Mouse (Mus musculus) left cerebral cortex, adult 9 months (tissue): ENCODE measurements around the gene St6gal2.

ENCODE experiments used
- DNase-seq, 2 experiments: peaks; one replicate each; pipeline ENCODE4 v3.0.0; 2022; ENCODE audit warnings: low spot score in 2 of 2

Gene St6gal2

GRCm38 (mm10) chr17:55445250-55446184, at the start of gene St6gal2:
TSS of gene St6gal2 (plus strand) at chr17:55445382.
- DNase-seq = peak; percentile 36 to 71

GRCm38 (mm10) chr17:55406043-55406442, 39.1 kb upstream of the St6gal2 start:
- peak in 1 of 2 experiments; percentile 13 for DNase-seq

- DNase-seq = no peak
Measured at GRCm38 (mm10) chr17:55416519-55416918, 28.7 kb upstream of the St6gal2 start.

DNA sequence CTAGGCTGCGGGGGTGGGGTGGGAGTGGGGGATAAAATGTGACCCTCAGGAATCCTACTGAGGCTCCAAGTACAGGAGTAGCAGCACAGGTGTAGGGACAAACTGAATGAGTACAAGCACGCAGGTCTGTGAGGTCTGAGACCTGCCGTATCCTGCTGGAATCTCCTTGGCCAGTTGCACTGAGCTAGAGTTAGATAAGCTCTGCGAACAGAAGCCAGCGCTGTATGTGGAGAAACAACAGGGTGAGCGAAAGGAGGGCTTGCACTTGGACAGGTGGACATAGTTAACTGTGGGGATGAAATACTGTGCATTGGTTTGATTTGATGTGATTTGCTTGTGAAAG, 974 bp downstream of the St6gal2 start:
- no peak for DNase-seq

- DNase-seq = no peak
Measured at GRCm38 (mm10) chr17:55446698-55447097, 1.5 kb downstream of the St6gal2 start.

GRCm38 (mm10) chr17:55450943-55451342, 5.8 kb downstream of the St6gal2 start:
- DNase-seq = no peak

DNA sequence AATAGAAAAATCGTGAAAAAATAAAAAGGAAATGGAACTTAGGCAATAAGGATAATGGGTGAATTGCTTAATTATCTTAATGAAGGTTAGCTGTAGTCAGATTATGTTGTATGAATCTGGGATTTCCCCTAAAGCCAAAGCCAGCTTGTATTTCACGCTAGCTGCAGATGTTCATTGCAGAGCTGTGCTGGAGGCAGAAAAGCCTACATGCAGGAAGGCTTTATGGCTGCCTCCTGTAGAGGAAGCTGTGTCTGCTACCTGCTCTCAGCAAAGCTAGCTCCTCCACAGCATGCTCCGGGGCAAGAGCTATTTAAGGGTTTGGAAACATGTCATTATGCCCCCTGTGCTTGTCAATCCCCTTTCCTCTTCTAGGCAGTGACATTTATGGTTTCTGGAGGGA, 9.3 kb downstream of the St6gal2 start:
- no peak for DNase-seq

- DNase-seq = no peak
Measured at GRCm38 (mm10) chr17:55460187-55460586, 15.0 kb downstream of the St6gal2 start.

GRCm38 (mm10) chr17:55467579-55467978, 22.4 kb downstream of the St6gal2 start:
- DNase-seq = no peak

DNA sequence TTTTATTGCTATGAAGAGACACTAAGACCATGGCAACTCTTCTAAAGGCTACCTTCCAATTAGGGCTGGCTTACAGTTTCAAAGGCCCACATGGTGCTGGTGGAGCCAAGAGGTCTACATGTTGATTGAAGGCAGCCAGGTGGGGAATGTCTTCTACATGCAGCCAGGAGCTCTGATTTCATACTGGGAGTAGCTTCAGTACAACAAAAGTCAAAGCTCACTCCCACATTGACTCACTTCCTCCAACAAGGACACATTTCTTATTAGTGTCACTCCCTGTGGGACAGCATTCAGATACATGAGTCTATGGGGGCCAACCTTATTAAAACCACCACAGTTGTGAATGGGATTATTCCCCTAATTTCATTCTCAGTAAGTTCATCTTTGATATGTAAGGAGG, 23.8 kb downstream of the St6gal2 start:
- DNase-seq = no peak

- DNase-seq = no peak
Measured at GRCm38 (mm10) chr17:55475974-55476373, 30.8 kb downstream of the St6gal2 start.

GRCm38 (mm10) chr17:55477361-55477760, 32.2 kb downstream of the St6gal2 start:
- no peak for DNase-seq

GRCm38 (mm10) chr17:55479367-55479766, 34.2 kb downstream of the St6gal2 start:
- DNase-seq = no peak

DNA sequence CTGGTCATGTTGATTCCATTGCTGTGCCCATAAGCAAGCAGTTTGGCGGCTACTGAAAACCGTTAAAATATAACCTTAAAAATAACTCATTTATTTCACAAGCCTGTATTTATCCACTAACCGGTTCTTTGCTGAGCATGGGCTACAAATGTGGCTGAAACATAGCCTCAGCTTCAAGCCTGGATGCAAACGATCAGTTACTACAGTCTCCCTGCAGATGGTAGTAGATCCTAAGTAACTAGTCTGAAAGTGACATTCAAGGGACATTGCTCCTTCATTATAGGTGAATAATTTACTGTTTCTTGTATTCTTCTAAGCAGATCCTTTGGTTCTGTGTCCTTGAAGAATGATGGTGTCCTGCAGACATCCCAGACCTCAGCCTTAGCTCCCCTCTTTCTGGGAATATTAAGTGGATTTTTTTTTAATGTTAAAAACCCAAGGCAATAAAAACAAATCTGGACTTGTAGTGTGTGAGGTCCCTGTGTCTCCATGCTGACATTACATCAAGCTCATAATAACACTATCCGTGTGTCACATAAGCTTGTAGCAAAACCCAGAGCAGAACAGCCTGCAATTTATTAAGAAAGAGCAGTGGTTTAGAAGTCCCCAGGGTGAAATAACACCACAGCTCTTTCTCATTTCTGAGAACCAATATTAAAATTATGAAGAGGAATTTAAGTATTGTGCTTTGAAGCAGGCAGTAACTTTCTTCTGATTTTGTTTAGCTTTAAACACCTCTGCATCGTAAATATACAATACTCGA, 39.1 kb downstream of the St6gal2 start:
- no peak for DNase-seq

- DNase-seq = no peak
Measured at GRCm38 (mm10) chr17:55531872-55532271, 86.7 kb downstream of the St6gal2 start.

GRCm38 (mm10) chr17:55548476-55548875, 103.3 kb downstream of the St6gal2 start:
- no peak for DNase-seq

DNA sequence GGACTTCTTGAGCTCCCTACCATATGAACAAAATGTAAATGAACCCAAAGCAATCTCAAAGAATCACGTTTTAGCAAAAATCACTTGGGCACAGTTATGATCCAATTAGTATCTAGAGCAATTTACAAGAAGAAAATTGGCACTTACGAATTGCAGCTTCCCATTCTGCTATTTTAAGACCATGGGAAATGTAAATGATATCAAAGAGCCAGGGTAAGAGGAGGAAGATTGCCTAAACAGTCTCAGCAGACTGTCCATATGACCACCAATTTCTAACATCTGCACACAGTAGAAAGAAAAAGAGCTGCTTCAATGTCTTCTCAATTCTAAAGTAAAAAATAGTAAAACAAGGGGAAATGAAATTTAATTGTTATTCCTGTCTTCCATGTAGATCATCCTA, 116.6 kb downstream of the St6gal2 start:
- DNase-seq = no peak
